Mouse (Mus musculus): ENCODE results near the gene Rock2. TPM values are rescaled to one million over a fixed set of nuclear protein-coding genes. Genes with fewer than 3 reads are reported as not detected.

Gene Rock2
- total RNA-seq, 2 experiments from 2014 or later: 77.4 to 84.9 TPM

- intact Hi-C loops (cut with DNase I): loop anchor here (2.0 kb wide), 1 partner anchor 19 kb away; no protein-coding TSS in a partner anchor
- no peak for DNase-seq
Observed at GRCm38 (mm10) chr12:16869870-16870404, 24.8 kb upstream of the Rock2 start.

DNA sequence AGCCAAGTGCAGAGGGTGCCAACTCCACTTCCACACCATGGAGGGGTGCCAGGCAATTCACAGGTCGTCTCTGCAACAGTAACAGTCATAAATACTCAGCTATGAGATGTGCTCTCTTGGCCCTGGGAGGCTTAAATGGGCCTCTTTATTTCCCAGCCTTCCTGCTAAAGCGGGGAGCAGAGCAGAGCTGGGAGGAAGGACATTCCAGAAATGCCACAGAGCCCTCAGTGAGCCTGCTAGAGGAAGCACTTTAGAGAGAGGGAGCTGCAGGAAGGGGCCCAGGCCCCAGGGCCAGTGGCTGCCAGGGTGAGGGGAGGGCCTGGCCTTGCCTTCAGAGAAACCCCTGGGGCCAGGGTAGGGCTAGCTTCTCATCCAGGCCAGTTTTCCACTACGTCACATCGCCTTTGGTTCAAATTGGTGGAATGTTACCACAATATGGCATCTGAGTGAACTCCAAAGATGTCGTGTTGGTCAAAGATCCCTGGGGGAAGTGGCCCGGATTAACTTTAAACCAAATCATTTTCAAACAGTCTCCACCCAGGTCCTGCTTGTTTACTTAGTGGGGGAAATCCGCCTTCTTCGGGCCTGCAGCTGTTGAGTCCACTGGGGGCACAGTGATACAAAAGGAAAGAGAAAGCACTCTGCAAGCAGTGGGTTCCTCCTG lies 24.2 kb upstream of the Rock2 start:
- DNase-seq: peak; percentile 71 to 79
- intact Hi-C loops (cut with DNase I): no loop called here

DNA sequence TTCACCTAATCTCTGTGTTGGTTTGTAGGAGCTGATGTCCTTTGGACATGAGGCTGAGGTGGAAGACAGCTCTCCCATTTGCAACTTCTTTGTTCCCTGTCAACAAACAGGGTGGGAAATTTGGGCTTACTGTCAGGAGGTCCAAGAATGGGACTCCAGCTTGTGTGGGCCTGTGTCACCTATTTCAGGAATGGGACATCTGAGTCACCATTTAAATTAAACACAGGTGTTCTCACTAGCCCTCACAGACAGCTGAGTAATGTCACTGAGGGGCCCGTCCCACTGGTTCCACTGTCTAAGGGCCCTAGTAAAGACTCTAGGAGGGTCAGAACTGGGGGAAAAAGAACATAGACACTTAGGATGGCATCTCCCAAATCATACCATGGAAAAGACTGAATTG lies 22.7 kb upstream of the Rock2 start:
- intact Hi-C loops (cut with DNase I): no loop called here
- DNase-seq: no peak

DNA sequence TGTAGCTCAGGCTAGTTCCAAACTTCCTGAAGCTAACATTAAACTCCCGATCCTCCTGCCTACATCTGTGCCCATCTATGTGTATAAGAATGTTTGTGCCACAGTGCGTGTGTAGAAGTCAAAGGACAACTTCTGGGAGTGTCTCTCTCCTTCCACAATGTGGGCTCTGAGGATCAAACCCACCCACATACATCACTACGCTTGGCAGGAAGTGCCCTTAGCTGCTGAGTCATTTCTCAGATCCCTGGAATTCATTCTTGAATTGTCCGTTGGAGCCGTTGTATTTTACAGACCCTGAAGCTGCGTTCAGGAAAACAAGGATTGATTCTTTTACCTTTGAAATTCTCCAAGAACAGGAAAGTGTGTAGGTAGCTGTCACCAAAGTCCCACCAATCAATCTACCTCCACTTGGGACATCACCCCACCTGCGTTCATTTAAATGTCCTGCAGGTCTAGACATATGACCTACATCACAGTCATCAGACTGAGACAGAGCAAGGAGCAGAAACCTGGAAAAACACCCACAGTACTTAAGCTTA lies 21.7 kb upstream of the Rock2 start:
- intact Hi-C loops (cut with DNase I): no loop called here
- DNase-seq: no peak

GRCm38 (mm10) chr12:16873549-16873948 lies 21.1 kb upstream of the Rock2 start:
- DNase-seq: no peak
- intact Hi-C loops (cut with DNase I): no loop called here

- peak; percentile 42 for DNase-seq
- intact Hi-C loops (cut with DNase I): no loop called here
Observed at GRCm38 (mm10) chr12:16874086-16874485, 20.6 kb upstream of the Rock2 start.

- intact Hi-C loops (cut with DNase I): no loop called here
- DNase-seq: no peak
Observed at GRCm38 (mm10) chr12:16875269-16875668, 19.4 kb upstream of the Rock2 start.

- intact Hi-C loops (cut with DNase I): loop anchor here (2.0 kb wide), 1 partner anchor 17 kb away; no protein-coding TSS in a partner anchor
- DNase-seq: peak in 1 of 2 experiments; percentile 25
Observed at GRCm38 (mm10) chr12:16875678-16876077, 19.0 kb upstream of the Rock2 start.

GRCm38 (mm10) chr12:16876667-16877066 lies 18.0 kb upstream of the Rock2 start:
- no peak for DNase-seq
- intact Hi-C loops (cut with DNase I): loop anchor here (2.0 kb wide), 1 partner anchor 16 kb away; no protein-coding TSS in a partner anchor

DNA sequence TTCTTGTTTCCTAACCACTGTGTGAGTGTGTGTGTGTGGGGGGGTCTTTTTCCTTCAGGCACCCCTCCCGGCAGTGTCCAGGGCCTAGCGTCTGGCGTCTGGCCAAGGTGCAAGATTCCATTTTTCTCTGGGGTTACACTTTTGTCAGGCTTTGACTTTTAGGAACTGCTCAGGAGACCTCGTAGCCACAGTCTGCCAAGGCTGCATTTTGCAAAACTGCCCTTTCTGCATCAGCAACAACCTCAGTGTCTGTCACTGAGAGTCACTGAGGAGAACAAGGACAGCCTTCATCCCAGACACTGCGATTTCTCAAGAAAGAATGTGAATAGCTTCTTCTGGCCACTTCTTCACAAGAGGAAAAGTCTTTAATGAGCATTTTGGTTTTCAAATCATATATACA lies 17.6 kb upstream of the Rock2 start:
- peak in 1 of 2 experiments; percentile 33 for DNase-seq
- intact Hi-C loops (cut with DNase I): loop anchor here (2.0 kb wide), 1 partner anchor 16 kb away; no protein-coding TSS in a partner anchor

GRCm38 (mm10) chr12:16877679-16878078 lies 17.0 kb upstream of the Rock2 start:
- intact Hi-C loops (cut with DNase I): loop anchor here (2.0 kb wide), 1 partner anchor 15 kb away; no protein-coding TSS in a partner anchor
- no peak for DNase-seq

DNA sequence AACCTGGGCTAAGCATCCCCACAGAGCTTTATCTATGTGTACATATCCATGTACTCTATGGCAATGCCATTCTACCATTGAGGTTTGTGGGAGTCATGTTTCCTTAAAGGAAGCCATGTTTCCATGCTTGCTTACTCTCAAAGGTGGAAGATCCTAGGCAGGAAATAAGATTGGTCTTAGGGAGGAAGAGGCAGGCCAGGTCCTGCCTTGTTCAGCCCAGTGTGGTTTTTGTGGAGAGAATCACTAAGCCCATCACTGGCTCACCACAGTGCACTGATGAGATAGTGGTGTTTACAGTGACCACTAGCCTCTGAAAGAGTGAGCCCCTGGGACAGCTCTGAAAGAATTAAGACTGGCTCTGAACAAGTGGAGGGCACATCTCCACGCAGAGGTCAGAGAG lies 15.3 kb upstream of the Rock2 start:
- intact Hi-C loops (cut with DNase I): no loop called here
- DNase-seq: no peak

DNA sequence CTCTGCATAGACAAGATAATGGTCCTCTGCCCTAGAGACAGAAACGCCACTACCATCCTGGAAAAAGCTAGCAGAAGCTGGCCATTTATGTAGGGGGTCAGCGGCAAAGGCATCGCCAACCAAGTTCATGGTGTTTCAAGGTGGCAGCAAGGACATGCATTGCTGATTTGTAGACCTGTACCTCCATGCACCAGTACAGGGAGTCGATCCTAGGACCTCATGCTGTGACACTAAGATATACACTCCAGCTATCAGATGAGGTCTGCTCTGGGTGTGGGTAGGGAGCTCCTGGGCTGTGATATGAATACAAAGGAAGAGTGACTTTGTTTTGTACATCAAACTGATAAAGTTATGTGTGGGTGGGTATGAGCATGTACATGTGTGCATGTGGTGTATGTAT lies 14.6 kb upstream of the Rock2 start:
- intact Hi-C loops (cut with DNase I): no loop called here
- DNase-seq: no peak

DNA sequence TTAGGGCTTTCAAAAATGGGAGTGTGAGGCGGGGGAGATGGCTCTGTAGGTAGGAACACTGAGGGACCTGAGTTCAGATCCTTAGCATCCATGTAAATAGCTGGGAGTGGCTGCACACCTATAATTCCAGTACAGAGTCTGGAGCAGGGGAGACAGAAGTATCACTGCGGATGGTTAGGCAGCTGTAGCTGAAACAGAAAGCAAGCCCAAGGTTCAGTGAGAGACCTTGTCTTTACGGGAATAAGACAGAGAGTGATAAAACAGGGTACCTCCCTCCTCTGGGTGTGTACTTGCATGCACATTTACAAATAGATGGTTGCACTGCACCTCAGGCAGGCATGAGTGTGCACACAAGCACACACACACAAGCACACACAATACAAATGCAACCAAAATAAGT lies 12.3 kb upstream of the Rock2 start:
- intact Hi-C loops (cut with DNase I): no loop called here
- DNase-seq: no peak

GRCm38 (mm10) chr12:16883111-16883510 lies 11.6 kb upstream of the Rock2 start:
- intact Hi-C loops (cut with DNase I): no loop called here
- DNase-seq: no peak

DNA sequence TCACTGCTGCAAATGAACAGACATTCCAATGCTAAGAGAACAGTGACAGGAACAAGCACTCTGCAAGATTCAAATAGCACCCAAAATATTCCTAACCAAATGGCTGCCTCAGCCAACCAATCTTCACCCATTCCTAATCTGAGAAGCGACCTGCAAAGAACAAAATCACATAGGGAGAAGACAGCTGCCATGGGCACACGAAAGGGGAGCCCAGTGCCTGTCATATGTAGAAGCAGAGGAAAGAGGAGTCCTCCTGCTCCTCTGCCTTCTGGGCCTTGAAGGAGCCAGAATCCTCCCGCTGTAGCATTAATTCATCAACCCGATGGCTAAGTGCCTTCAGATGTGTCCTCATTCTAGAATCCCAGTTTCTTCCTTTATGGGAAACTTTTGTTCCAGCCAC lies 10.2 kb upstream of the Rock2 start:
- DNase-seq: no peak
- intact Hi-C loops (cut with DNase I): no loop called here

- DNase-seq: no peak
- intact Hi-C loops (cut with DNase I): no loop called here
Observed at GRCm38 (mm10) chr12:16886354-16886753, 8.3 kb upstream of the Rock2 start.

DNA sequence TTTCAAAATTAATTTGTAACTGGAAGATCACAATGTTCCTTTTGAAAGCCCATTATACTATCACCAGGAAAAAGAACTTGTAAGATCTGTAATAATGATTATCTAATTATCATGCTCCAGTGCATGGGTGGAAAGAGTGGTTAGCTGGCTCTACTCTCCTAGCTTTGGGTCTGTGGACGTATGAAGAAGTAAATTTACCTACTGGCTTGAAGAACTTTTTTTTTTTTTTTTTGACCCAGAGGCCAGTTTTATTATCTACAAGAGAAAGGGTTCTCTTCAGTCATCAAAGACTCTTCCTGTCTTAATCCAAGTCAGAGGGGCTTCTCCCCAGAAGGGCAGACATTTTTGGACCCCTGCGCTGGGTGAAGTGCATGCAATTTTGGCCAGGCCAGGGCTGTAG lies 1.7 kb upstream of the Rock2 start:
- intact Hi-C loops (cut with DNase I): loop anchor here (2.0 to 10.0 kb wide), 2 partner anchors 16 to 308 kb away; no protein-coding TSS in a partner anchor
- no peak for DNase-seq

DNA sequence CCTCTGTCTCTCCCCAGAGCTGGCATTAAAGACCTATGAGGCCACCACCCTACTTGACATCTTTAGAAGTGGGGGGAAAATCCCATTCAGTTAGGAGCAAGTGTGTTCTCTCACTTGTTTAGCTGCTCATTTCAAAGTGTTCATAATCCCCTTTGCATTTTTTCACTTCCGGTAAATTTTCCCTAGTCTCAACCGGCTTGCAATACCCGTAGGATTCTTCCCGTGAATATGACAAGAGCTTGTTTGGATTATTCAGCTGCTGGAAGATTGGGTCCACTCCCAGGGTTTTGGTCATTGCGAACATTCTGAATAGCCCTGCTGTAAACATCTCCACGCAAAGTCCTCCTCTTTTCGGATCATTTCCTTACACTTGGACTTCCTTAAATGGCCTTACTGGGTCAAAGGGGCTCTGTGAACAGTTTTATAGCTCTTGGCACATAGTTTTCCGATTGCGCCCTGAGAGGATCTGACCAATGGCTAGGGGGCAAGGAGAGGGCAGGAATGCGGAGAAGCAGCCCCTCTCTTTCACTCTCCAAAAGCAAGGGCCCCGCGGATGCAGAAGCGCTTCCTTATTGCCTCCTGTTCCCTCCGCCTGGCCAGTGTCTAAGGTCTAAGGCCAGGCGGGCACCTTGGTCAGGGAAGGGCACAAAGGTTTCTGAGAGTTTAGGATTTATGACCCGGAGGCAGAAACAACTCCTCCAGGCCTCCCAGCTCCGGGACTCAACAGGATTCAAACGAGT lies 869 bp upstream of the Rock2 start:
- DNase-seq: no peak
- intact Hi-C loops (cut with DNase I): loop anchor here (2.0 to 10.0 kb wide), 4 partner anchors 17 to 309 kb away; no protein-coding TSS in a partner anchor

DNA sequence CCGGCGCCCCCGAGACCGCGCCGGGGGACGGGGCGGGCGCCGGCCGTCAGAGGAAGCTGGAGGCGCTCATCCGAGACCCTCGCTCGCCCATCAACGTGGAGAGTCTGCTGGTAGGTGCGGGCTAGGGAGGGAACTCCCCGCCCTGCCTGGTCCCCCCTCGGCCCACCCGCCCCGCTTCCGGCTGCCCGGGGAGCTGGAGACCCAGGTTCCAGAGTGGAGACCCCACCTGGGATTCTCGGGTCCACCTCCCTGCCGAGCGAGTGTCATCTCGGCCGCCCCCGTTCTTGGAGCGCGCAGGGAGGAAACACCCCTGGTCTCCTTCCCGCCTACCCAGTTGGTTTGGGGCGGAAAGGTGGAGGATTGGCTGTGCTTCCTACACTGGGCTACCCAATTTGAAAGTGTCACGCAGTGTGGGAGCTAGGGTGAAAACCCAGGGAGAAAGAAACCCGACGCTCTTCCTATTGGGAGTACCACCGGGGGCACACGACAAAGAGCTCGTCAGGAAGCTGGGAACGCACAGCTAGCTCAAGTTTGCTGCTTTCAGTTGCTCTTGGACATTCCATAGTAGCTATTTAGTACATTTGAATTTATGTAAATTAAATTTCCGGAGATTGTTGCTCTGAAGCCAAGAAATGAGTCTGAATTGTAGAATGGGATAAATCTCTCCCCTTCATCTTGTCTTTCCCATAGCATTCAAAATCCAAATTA lies 680 bp downstream of the Rock2 start:
- intact Hi-C loops (cut with DNase I): loop anchor here (2.0 to 10.0 kb wide), 4 partner anchors 37 to 311 kb away; no protein-coding TSS in a partner anchor

More for the DNA sequence above, 680 bp downstream of the Rock2 start:
- DNase-seq: peak in 1 of 2 experiments; percentile 58
